Mouse (Mus musculus): ENCODE measurements around the gene Xpo6. TPM values are rescaled to one million over a fixed set of nuclear protein-coding genes. Genes with fewer than 3 reads are reported as not detected.

Gene Xpo6
- polyA plus RNA-seq, 1 experiment from 2014 or later = 51.5 TPM

- no peak for ATAC-seq (ENCODE audit: insufficient number of reproducible peaks, low FRiP score, low TSS enrichment, low read depth)
- Histone ChIP-seq H3K27me3 (no peaks in the 10 kb centered on the region), H3K9ac (no peak overlapping the region), H3K9me3 (replicated peaks) (no peaks in the 10 kb centered on the region), H3K4me3 (replicated peaks) (no peak overlapping the region), H3K4me1 (no peaks in the 10 kb centered on the region), H3K36me3 (peaks cover 16% of the 10 kb centered on the region), H3K27ac (replicated peaks) (no peak overlapping the region), H3K4me2 (replicated peaks) (no peak overlapping the region)
- WGBS = 85% methylated on average over 5 of the region's 5 CpGs
These were observed 105.6 kb downstream of the Xpo6 start for GRCm38 (mm10) chr7:126094738-126095137.

GRCm38 (mm10) chr7:126093162-126093561 lies 107.1 kb downstream of the Xpo6 start:
- Histone ChIP-seq H3K9me3 (replicated peaks) (no peaks in the 10 kb centered on the region), H3K4me1 (no peaks in the 10 kb centered on the region), H3K27me3 (no peaks in the 10 kb centered on the region), H3K4me3 (replicated peaks) (no peak overlapping the region), H3K4me2 (replicated peaks) (no peak overlapping the region), H3K36me3 (peaks cover 3% of the 10 kb centered on the region; the same call in 1 of the 2 replicates), H3K27ac (replicated peaks) (no peak overlapping the region), H3K9ac (no peak overlapping the region)
- no peak for ATAC-seq (ENCODE audit: insufficient number of reproducible peaks, low FRiP score, low TSS enrichment, low read depth)
- WGBS = 33% methylated on average over 3 of the region's 3 CpGs

DNA sequence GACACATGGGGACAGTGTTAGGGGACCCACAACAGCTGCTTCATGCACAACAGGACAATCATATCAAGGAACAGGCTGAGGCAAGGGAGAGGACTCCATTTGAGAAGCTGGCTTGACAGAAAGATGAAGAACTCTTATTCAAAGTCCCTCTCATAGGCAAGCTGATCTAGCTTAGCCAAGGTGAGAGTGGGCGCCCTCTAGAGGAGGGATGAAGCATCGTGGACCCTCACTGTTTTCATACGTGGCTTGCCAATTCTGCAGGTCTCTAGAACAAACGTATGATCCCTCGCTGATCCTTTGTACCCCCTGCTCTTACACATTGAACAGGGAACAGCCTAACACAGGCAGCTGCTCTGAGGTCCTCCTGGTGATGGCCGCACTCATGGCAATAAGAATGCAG lies 110.5 kb downstream of the Xpo6 start:
- WGBS = 19% methylated on average over 6 of the region's 6 CpGs
- no peak for ATAC-seq (ENCODE audit: insufficient number of reproducible peaks, low FRiP score, low TSS enrichment, low read depth)

GRCm38 (mm10) chr7:126088155-126088554 lies 112.1 kb downstream of the Xpo6 start:
- Histone ChIP-seq H3K9me3 (replicated peaks) (no peaks in the 10 kb centered on the region), H3K27me3 (peaks cover 26% of the 10 kb centered on the region), H3K4me2 (replicated peaks) (no peak overlapping the region), H3K4me3 (replicated peaks) (no peak overlapping the region), H3K27ac (replicated peaks) (no peak overlapping the region), H3K9ac (no peak overlapping the region), H3K4me1 (peaks cover 29% of the 10 kb centered on the region), H3K36me3 (no peaks in the 10 kb centered on the region)
- ATAC-seq (ENCODE audit: insufficient number of reproducible peaks, low FRiP score, low TSS enrichment, low read depth) = no peak
- WGBS = 9% methylated on average over 6 of the region's 6 CpGs

More for the DNA sequence above, 110.5 kb downstream of the Xpo6 start:
- no peak overlapping the region for H3K4me2 ChIP-seq (replicated peaks)
- no peaks in the 10 kb centered on the region for H3K36me3 ChIP-seq
- peaks cover 11% of the 10 kb centered on the region for H3K27me3 ChIP-seq
- H3K27ac ChIP-seq (replicated peaks) = no peak overlapping the region
- no peak overlapping the region for H3K9ac ChIP-seq
- H3K9me3 ChIP-seq (replicated peaks) = no peaks in the 10 kb centered on the region
- no peak overlapping the region for H3K4me3 ChIP-seq (replicated peaks)
- peaks cover 21% of the 10 kb centered on the region for H3K4me1 ChIP-seq

- no peaks in the 10 kb centered on the region for H3K36me3 ChIP-seq
- WGBS = 43% methylated on average over 10 of the region's 10 CpGs
- H3K4me1 ChIP-seq = peaks cover 30% of the 10 kb centered on the region
- H3K4me2 ChIP-seq (replicated peaks) = no peak overlapping the region
- no peaks in the 10 kb centered on the region for H3K9me3 ChIP-seq (replicated peaks)
- H3K27ac ChIP-seq (replicated peaks) = no peak overlapping the region
- ATAC-seq (ENCODE audit: insufficient number of reproducible peaks, low FRiP score, low TSS enrichment, low read depth) = no peak
- no peak overlapping the region for H3K9ac ChIP-seq
- no peak overlapping the region for H3K4me3 ChIP-seq (replicated peaks)
- peaks cover 31% of the 10 kb centered on the region for H3K27me3 ChIP-seq
These were observed 112.7 kb downstream of the Xpo6 start for GRCm38 (mm10) chr7:126087602-126088001.

GRCm38 (mm10) chr7:126086321-126086741 lies 114.0 kb downstream of the Xpo6 start:
- no peak overlapping the region for H3K27ac ChIP-seq (replicated peaks)
- no peak overlapping the region for H3K9ac ChIP-seq
- WGBS = 12% methylated on average over 6 of the region's 6 CpGs
- peak overlapping the region; percentile 19; the same call in 1 of the 2 replicates for H3K4me2 ChIP-seq (replicated peaks)
- no peaks in the 10 kb centered on the region for H3K9me3 ChIP-seq (replicated peaks)
- ATAC-seq (ENCODE audit: insufficient number of reproducible peaks, low FRiP score, low TSS enrichment, low read depth) = peak; percentile 42
- H3K36me3 ChIP-seq = no peaks in the 10 kb centered on the region
- H3K27me3 ChIP-seq = peaks cover 44% of the 10 kb centered on the region
- H3K4me3 ChIP-seq (replicated peaks) = no peak overlapping the region
- peaks cover 41% of the 10 kb centered on the region for H3K4me1 ChIP-seq

DNA sequence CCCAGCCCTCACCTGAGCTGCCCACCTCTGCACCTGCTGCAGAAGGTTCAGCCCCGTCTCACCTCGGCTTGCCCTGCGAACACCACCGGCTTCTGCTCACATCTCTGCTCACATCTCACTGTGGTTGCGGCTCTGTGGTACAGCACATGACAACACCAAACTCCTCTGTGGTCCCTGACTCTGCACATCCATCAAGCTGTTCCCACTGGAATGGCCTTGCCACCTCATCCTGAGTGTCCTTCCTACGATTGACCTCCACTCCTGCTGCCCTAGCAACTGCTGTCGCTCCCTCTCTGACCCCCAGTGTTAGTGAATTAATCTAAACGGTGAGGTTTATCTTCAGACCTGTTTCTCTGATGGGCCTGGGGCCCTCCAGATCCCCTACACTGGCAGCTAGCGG lies 115.1 kb downstream of the Xpo6 start:
- no peak overlapping the region for H3K9ac ChIP-seq
- H3K4me3 ChIP-seq (replicated peaks) = no peak overlapping the region
- no peaks in the 10 kb centered on the region for H3K9me3 ChIP-seq (replicated peaks)
- H3K36me3 ChIP-seq = no peaks in the 10 kb centered on the region
- no peak for ATAC-seq (ENCODE audit: insufficient number of reproducible peaks, low FRiP score, low TSS enrichment, low read depth)
- H3K27ac ChIP-seq (replicated peaks) = no peak overlapping the region
- H3K4me2 ChIP-seq (replicated peaks) = no peak overlapping the region
- H3K4me1 ChIP-seq = peaks cover 47% of the 10 kb centered on the region
- H3K27me3 ChIP-seq = peaks cover 56% of the 10 kb centered on the region
- WGBS = 89% methylated on average over 9 of the region's 9 CpGs

GRCm38 (mm10) chr7:126083980-126084348 lies 116.3 kb downstream of the Xpo6 start:
- no peak for ATAC-seq (ENCODE audit: insufficient number of reproducible peaks, low FRiP score, low TSS enrichment, low read depth)
- Histone ChIP-seq H3K4me3 (replicated peaks) (no peak overlapping the region), H3K4me2 (replicated peaks) (no peak overlapping the region), H3K9me3 (replicated peaks) (no peaks in the 10 kb centered on the region), H3K4me1 (peaks cover 47% of the 10 kb centered on the region), H3K36me3 (no peaks in the 10 kb centered on the region), H3K9ac (no peak overlapping the region), H3K27ac (replicated peaks) (no peak overlapping the region), H3K27me3 (peaks cover 66% of the 10 kb centered on the region)
- 18% methylated on average over 4 of the region's 4 CpGs for WGBS

GRCm38 (mm10) chr7:126083341-126083979 lies 116.8 kb downstream of the Xpo6 start:
- Histone ChIP-seq H3K36me3 (no peaks in the 10 kb centered on the region), H3K27me3 (peaks cover 71% of the 10 kb centered on the region), H3K9me3 (replicated peaks) (no peaks in the 10 kb centered on the region), H3K4me1 (peaks cover 47% of the 10 kb centered on the region), H3K4me2 (replicated peaks) (no peak overlapping the region), H3K27ac (replicated peaks) (no peak overlapping the region), H3K4me3 (replicated peaks) (no peak overlapping the region), H3K9ac (no peak overlapping the region)
- no peak for ATAC-seq (ENCODE audit: insufficient number of reproducible peaks, low FRiP score, low TSS enrichment, low read depth)
- WGBS = 14% methylated on average over 9 of the region's 9 CpGs

- H3K4me3 ChIP-seq (replicated peaks) = peak within 1 kb of the TSS; percentile 50
- peak within 1 kb of the TSS; percentile 99 for H3K4me2 ChIP-seq (replicated peaks)
- no peaks in the 10 kb centered on the region for H3K36me3 ChIP-seq
- ATAC-seq (ENCODE audit: insufficient number of reproducible peaks, low FRiP score, low TSS enrichment, low read depth) = peak; percentile 10; the same call in 1 of the 2 replicates
- peak within 1 kb of the TSS; percentile 35; the same call in 1 of the 2 replicates for H3K9ac ChIP-seq
- peaks cover 69% of the 10 kb centered on the region for H3K27me3 ChIP-seq
- under 1% methylated on average over 48 of the region's 49 CpGs for WGBS
- H3K27ac ChIP-seq (replicated peaks) = no peak within 1 kb of the TSS
- H3K9me3 ChIP-seq (replicated peaks) = no peaks in the 10 kb centered on the region
- H3K4me1 ChIP-seq = peaks cover 40% of the 10 kb centered on the region
These were observed 118.0 kb downstream of the Xpo6 start, which contains the start of gene Gsg1l for GRCm38 (mm10) chr7:126082286-126082741. TSS of gene Gsg1l (minus strand) at chr7:126082411.

- no peak for ATAC-seq (ENCODE audit: insufficient number of reproducible peaks, low FRiP score, low TSS enrichment, low read depth)
These were observed 118.5 kb downstream of the Xpo6 start for GRCm38 (mm10) chr7:126081727-126082285.

More at GRCm38 (mm10) chr7:126081727-126082285, 118.5 kb downstream of the Xpo6 start:
- Histone ChIP-seq H3K27me3 (peaks cover 65% of the 10 kb centered on the region), H3K4me2 (replicated peaks) (peak overlapping the region; percentile 99), H3K4me3 (replicated peaks) (peak overlapping the region; percentile 50), H3K9ac (peak overlapping the region; percentile 35; the same call in 1 of the 2 replicates), H3K36me3 (no peaks in the 10 kb centered on the region), H3K4me1 (peaks cover 36% of the 10 kb centered on the region), H3K9me3 (replicated peaks) (no peaks in the 10 kb centered on the region), H3K27ac (replicated peaks) (no peak overlapping the region)
- WGBS = under 1% methylated on average over 80 of the region's 80 CpGs
